Mouse (Mus musculus) layer of hippocampus, adult 8-10 months (tissue): ENCODE data around the gene AC161166.1. TPM values are rescaled to one million over a fixed set of nuclear protein-coding genes. Genes with fewer than 3 reads are reported as not detected.

Experiments
- DNase-seq, 2 experiments: peaks; one replicate each; pipeline ENCODE4 v3.0.0; 2022; ENCODE audit warnings: low spot score in 2 of 2
- total RNA-seq, 4 experiments: library from RNA; stranded (reverse); gene quantifications; 2 replicates each; pipeline ENCODE4 v1.2.4; 2022

Gene AC161166.1
- not detected for total RNA-seq

DNA sequence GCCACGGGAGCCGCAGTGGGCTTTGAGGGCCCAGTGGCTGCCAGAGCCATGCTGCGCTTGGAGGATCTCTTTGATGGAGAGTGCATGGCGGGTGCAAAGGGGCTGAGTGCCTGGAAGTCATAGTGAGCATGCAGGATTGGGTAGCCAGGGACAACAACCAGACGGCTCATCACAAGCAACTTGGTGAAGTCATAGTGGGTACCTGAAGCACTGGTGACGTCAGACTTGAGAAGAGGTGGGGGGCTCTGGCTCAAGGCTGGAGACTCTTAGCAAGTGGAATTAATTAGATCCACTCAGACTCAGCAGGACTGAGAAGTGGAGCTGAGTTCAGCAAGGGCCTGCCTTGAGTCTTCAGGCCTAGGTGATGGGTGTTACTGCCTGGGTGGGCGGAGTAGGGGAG lies at the start of gene AC161166.1:
Gene AC161166.1 (minus strand): TSS at position 101 of the 400 bp plus-strand sequence.
- no peak for DNase-seq

GRCm38 (mm10) chr7:24561450-24561849 lies 49.2 kb upstream of the AC161166.1 start:
- no peak for DNase-seq

- DNase-seq, result no peak
Observed at GRCm38 (mm10) chr7:24555786-24556185, 43.5 kb upstream of the AC161166.1 start.

- DNase-seq, result no peak
Observed at GRCm38 (mm10) chr7:24551985-24552759, 39.9 kb upstream of the AC161166.1 start.

DNA sequence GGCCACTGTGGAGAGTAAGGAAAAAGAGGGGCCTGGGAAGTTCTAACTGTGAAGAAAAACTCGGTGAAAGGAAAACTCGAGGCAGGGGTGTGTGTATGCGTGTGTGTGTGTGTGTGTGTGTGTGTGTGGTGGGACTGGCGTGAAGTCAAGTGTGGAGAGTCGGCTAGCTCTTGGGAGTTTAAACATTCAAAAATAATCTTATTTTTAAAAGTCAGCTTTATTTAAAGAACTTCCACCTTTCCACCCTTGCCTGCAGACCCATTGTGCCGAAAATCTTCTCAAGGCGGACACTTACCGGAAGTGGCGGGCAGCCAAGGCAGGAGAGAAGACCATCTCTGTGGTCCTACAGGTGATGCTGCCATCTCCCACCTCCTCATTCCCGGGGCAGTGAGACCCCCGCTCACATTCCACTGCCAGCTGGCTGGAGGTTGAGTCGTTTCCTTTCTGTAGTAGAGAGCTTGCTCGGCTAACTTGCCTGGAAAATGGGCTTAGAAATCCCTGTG lies 35.3 kb upstream of the AC161166.1 start:
- DNase-seq, result no peak

DNA sequence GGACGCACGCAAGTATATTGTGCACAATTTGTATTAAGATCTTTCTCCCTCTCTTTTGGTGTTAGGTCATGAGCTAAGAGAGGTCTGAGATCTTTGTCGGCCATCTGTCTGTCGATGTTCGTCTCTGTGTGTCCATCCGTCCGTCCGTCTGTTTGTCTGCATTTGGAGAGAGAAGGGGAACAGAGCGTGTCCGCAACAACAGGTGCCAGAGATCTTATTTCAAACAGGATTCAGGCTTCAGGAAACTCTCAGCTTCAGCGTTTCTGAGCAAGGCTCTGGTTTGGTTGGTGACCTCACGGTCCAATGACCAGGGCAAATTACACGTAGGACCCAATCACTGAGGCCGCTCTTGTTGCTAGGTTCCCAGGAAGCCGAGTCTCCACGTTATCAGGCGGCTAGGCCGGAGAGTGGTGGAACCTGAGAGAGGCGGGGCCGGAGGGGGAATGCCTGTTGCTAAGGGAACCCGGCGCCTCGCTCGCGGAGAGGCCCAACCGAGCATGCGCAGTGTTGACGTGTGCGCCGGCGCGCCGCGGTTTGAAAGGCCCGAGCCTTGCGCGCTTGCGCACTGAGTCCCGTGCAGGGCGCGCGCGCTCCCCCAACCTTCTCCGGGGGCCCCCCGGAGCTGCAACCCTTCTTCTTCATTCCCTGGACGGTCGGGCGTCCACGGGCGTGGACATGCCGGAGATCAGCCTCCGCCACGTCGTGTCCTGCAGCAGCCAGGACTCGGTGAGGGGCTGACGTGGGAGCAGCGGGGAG lies 34.6 kb upstream of the AC161166.1 start:
- peak; percentile 99 for DNase-seq

- no peak for DNase-seq
Observed at GRCm38 (mm10) chr7:24546068-24546614, 33.9 kb upstream of the AC161166.1 start, which contains the start of the genes Pinlyp and Xrcc1. Pinlyp (minus strand) TSS chr7:24546118. Xrcc1 (plus strand) TSS chr7:24546289.

DNA sequence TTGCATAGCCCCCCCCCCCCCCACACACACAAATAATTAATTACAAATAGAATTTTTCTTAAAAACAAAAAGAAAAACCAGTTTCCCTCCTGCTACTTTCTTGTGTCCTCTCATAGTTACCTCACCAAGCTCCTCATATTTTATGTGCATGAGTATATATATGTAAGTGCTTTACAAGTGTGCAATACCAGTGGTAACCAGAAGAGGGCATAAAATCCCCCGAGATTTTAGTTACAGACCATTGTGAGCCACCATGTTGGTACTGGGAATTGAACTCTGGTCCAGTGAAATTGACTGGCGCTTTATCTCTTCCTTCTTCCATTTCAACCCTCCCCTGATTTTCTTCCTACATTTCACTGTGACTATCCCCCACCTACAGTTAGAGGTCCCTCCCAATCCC lies 32.3 kb upstream of the AC161166.1 start:
- no peak for DNase-seq

DNA sequence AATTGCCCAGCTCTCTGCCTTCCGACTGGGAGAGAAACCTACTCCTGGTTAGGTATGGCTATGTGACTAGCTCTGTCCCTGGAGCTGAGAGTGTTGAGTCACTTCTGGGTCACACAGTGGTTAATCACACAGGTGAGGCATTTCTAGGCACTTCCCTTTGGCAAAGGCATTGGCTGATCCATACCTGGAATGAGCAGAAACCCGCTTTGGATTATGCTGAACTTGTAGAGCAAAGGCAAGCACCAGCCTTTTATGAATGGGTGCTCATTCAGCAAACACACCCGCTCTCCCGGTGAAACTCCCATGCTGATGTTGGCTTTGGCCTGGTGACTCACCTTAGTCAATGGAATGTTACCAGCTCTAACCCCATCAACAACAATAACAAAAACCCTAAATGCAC lies 27.4 kb upstream of the AC161166.1 start:
- no peak for DNase-seq

DNA sequence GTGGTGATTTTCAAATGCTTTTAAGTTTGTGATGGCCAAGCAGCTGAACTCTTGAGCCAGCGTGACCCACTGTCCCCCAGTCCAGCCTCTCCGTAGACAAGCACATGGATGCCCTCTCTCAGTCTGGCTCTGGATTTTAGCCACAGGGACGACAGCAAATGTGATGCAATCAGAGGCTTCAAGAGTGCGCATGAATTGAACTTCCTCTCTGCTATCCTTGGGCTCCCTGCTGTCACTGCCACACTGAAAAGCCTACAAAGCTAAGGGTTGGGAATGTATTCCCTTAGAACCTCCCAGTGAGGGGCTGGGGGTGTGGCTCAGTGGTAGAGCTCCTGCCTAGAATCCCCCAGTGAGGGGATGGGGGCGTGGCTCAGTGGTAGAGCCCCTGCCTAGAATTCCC lies 26.4 kb upstream of the AC161166.1 start:
- no peak for DNase-seq

GRCm38 (mm10) chr7:24538154-24538553 lies 25.9 kb upstream of the AC161166.1 start:
- DNase-seq, result no peak

DNA sequence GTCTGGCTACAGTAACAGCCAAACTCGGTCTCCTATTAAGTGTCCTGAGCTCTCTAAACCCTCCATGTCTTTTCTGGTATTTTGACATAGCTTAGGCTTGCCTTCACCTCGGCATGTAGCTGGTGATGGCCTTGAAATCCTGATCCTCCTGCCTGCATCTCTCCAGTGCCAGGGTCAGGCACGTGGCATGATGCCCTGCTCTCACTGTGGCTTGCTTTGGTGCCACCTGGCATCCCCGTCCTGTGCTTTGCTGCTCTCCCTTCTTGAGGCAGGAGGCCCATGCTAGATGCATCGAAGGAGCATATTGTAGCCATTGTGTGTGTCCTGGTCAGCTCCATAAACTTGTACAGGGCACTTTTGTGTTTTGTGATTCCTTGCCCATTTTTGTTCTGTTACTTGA lies 25.3 kb upstream of the AC161166.1 start:
- DNase-seq, result no peak

GRCm38 (mm10) chr7:24537081-24537480 lies 24.8 kb upstream of the AC161166.1 start:
- no peak for DNase-seq

DNA sequence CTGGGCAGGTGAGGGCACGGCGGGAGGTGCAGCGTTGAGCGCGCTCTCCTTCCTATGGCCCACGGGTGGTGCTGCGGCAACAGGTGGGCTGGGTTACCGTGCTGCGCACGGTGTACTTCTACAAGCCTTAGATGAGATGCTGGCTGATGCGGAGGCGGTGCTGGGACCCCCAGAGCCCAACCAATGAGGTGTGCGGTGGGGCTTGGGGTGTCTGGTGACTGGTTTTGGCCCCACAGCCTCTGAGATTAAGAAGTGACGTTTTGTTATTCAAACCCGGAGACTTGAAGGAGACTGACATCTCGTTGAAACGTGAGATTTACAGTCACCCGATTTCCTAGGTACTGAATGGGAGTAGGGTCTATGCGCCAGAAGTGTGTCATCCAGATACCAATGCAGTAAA lies 22.0 kb upstream of the AC161166.1 start:
- DNase-seq, result no peak

GRCm38 (mm10) chr7:24533806-24534205 lies 21.6 kb upstream of the AC161166.1 start:
- no peak for DNase-seq

DNA sequence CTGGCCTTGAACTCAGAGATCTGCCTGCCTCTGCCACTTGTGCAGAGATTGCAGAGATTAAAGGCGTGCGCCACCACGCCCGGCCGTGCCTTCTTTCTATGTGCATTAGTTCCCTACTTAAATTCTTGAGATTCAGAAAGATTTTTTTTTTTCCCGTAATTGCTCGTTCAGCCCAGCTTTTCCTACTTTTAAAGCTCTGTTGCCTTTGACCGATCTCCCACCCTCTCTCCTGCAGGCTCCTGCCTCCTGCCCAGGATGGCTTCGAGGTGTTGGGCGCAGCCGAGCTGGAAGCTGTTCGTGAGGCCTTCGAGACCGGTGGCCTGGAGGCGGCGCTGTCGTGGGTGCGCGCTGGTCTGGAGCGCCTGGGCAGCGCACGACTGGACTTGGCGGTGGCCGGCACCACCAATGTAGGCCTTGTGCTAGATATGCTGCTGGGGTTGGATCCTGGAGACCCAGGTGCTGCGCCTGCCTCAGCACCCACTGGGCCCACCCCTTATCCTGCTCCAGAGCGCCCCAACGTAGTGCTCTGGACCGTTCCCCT lies 20.8 kb upstream of the AC161166.1 start:
- DNase-seq, result no peak

GRCm38 (mm10) chr7:24531211-24531971 lies 19.1 kb upstream of the AC161166.1 start:
- DNase-seq, result peak; percentile 60 to 63

- DNase-seq, result peak; percentile 99
Observed at GRCm38 (mm10) chr7:24530062-24530931, 18.0 kb upstream of the AC161166.1 start, which contains the start of gene Irgq. Irgq (plus strand) TSS chr7:24530689.

GRCm38 (mm10) chr7:24529580-24529979 lies 17.3 kb upstream of the AC161166.1 start:
- no peak for DNase-seq

GRCm38 (mm10) chr7:24528861-24529260 lies 16.6 kb upstream of the AC161166.1 start:
- DNase-seq, result no peak
